Mouse (Mus musculus): ENCODE data around the gene Cpa5.
A peak's percentile ranks its signal among the peaks of the same experiment; 100 is the strongest.

Gene Cpa5

GRCm38 (mm10) chr6:30649651-30650296 lies 39.0 kb downstream of the Cpa5 start:
- no peak for DNase-seq

DNA sequence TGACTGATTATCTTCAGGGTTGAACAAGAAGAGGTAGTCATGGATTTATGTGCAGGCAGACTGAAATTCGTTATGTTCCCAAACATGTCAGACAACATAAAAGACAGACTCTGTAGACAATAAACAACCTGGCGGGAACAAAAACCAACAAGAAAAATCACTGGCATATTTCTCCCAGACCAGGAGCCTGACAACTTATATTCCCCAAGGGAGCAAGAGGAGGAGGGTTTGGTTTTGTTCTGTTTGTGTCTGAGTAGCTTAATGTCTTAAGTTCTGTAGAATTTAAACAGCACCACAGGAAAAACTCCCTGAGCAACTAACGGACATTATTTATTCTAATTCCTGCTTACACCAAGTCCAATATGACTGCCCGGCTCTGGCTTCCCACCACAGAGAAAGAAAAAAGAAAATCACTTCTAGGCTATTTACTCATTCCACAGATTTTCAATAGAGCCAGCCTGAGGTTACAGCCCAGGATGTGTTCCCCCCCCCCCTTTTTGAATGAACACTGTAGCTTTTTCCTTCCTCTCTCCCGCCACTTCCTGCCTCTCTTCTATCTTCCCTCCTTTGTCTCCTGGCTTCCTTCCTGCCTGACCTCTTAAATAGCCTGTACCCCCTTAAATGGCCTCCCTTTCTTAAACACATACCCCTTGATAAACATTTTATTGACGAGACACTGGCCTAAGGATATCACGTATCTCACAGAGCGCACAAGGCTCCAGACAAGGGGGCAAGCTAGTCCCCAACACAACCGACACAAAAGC lies 41.8 kb downstream of the Cpa5 start:
- no peak for DNase-seq

DNA sequence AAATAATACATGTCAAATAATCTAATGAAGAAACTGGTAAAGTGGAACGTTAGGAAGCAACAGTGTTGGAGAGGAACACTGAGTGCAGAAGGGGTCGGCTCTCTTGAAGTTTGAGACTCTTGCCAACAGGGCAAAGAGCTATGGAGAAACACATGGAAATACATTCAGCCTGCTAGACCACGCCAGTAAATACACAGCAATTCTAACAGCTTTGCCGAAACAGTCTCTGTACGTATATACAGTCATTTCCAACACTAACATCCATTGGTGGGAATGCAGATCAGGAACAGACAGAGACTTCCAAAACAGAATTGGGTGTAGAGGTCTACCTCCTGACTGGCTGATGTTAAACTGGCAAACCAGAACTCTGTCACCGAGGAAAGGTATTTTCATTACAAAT lies 42.7 kb downstream of the Cpa5 start:
- DNase-seq, result no peak

DNA sequence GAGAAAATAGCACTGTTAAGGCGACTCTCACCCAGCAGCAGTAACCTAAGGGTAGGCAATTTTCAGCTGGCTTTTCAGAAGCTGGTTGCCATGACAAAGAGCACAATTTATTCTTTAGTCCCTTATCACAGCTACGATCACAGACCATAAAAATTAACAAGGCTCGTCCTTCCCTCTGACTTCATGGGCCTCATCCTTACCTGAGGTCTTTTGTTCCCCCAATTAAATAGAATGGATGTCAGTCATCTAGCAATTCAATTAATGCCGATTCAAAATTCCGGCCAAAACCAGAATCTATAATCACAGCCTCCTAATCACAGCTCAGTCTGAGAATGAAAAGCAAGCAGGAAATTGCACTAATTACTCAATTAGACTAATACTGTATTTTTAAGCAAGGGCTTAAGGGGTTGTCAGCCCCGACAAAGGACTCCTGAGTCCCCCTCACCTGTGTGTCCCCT lies 43.6 kb downstream of the Cpa5 start:
- no peak for DNase-seq

GRCm38 (mm10) chr6:30654932-30655331 lies 44.1 kb downstream of the Cpa5 start:
- no peak for DNase-seq

DNA sequence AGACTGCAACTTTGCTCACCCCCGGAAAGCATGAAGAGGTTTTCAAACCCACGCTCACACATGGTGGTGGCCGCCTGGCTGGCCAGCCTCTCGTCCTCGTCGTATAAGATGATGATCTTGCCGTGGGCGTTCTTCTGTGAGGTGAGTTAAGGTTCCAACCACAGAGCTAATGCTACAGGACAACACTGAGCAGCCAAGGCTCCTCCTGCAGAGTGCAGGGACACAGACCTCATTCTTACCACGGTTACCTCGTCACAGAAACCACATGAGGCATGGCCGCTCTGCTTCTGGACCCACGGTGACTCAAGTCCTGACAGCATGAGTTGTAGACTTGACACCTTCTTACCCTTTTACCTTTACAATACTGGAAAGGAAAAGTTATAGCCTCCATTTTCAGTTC lies 46.5 kb downstream of the Cpa5 start:
- no peak for DNase-seq

DNA sequence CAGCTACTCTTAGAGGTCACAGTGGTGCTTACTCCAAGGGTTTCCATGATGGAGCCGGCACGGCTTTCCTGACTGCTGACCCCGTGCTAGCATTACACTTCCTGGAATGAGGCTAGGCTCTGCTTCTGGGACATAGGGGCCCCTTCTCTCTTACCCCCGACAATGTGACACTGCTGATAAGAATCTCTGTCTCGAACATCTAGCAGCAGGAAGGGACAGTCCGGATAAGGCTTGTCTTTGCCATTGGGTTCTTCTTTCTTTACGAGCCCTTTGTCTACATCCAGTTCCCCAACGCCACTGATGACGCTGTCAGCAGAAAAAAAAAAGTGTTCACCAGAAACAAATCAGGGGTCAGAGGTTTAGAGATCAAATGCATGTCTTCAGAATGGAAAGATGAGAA lies 47.8 kb downstream of the Cpa5 start:
- DNase-seq, result no peak

DNA sequence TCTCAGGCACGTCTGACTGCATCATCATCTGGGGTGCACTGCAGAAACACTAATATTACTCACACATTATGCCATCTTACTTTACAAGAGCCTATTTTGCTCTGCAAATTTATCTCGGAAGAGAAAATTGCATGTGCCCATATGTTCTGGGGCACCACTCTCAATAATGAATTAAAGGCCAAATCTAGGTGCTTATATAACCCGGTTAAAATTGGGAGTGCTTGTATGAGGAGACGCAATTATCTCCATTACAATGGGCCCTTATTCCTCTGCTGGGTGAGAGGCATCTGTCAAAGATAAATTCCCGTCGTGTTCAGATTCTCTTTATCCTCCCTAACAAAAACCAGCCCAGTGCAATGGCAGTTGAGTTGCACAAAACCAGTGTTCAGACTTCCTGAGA lies 54.0 kb downstream of the Cpa5 start:
- no peak for DNase-seq

- DNase-seq, result no peak
Observed at GRCm38 (mm10) chr6:30665296-30665695, 54.5 kb downstream of the Cpa5 start.

- no peak for DNase-seq
Observed at GRCm38 (mm10) chr6:30666043-30666442, 55.2 kb downstream of the Cpa5 start.

- no peak for DNase-seq
Observed at GRCm38 (mm10) chr6:30667585-30667984, 56.8 kb downstream of the Cpa5 start.

DNA sequence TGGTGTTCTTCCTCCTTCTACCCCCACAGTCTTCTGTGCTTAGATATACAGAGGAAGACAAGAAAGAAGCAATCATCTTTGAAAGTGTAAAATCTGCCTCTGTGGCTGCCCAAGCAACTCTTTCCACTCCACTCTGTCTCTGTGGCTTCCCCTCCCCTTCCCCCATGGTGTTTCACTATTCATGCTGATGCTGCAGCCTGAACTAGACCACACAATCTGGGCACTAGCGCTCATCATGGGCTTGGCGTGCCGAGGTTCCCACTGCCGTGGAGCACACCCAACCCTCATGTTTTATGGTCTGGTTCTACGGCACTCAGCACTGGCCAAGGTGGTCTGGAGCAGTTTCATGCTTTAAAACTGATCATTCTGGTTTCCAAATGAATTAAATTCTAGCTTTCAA lies 60.9 kb downstream of the Cpa5 start:
- peak; percentile 14 for DNase-seq

GRCm38 (mm10) chr6:30673764-30674561 lies 63.2 kb downstream of the Cpa5 start:
- DNase-seq, result no peak

- DNase-seq, result no peak
Observed at GRCm38 (mm10) chr6:30674714-30675280, 64.0 kb downstream of the Cpa5 start.

GRCm38 (mm10) chr6:30675281-30675771 lies 64.5 kb downstream of the Cpa5 start:
- DNase-seq, result no peak

DNA sequence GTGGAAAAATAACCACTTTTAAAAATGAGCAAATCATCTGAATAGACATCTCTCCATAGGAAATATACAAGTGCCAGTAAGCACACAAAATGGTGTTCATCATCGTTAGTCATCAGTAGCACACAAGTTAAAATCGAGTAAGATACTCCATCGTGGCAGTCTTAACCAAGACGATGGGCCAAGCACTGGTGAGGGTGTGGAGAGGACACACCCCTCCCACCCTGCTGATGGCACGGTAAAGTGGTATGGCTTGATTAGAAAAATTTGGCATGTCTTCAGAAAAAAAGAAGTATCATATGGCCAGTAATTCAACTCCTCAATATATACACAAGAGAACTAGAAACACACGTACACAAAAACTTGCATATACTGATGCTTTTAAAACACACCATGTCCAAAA lies 65.7 kb downstream of the Cpa5 start:
- no peak for DNase-seq

- no peak for DNase-seq
Observed at GRCm38 (mm10) chr6:30677591-30677990, 66.8 kb downstream of the Cpa5 start.

GRCm38 (mm10) chr6:30678482-30678881 lies 67.7 kb downstream of the Cpa5 start:
- DNase-seq, result no peak

GRCm38 (mm10) chr6:30679567-30679966 lies 68.8 kb downstream of the Cpa5 start:
- DNase-seq, result no peak

GRCm38 (mm10) chr6:30680442-30680841 lies 69.6 kb downstream of the Cpa5 start:
- no peak for DNase-seq

All from thymus, postnatal 25 days (tissue).